In the genomic region with DNA sequence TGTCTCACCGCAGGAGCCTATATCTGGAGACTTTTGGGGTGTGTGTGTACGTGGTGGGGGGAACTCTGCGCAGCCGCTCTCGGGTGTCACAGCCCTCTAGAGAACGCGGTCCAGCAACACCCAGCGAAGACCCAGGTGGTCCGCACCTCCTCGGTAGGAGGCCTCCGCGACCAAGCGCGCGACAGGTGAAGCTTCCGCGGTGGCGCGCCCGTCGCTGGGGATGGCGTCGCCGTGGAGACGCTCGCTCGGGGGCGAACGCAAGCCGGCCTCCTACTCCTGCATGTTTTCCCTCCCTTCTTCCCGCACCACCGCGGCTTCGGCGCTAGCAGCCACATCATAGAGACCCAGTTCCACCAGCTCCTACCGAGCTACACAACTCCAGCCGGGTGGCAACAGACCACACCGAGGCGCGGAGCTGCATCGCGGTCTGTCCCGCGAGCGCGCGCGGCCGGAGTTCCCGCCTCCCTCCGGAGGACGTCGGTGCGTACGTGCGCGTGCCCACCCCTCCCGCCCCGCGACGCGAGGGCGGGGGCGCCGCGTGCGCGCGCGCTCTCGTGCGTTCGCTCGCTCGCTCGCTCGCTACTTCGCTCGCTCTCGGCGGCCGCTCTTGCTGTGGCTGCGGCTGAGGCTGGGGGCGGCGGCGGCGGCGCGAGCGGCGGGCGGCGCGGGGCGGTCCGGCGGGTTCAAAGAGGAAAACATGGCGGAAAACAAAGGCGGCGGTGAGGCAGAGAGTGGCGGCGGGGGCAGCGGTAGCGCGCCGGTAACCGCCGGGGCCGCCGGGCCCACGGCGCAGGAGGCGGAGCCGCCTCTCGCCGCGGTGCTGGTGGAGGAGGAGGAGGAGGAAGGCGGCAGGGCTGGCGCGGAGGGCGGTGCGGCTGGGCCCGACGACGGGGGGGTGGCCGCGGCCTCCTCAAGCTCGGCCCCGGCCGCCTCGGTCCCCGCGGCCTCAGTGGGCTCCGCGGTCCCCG, we compare ENCODE assay signal across 8 mouse cellular contexts. TPM values are rescaled to one million over a fixed set of nuclear protein-coding genes. Genes with fewer than 3 reads are reported as not detected.
DNase-seq lines count a peak whose midpoint lies in the region; ATAC-seq and TF ChIP-seq lines count a peak whose summit lies in the region.

Gene Trim33, plus strand, starts transcription at position 112 of the 968 bp plus-strand sequence.

- H3K4me2 ChIP-seq in lung, postnatal 0 days (replicated peaks; ENCODE audit: low read depth, low read length): peak within 1 kb of the TSS; percentile 89

- peak within 1 kb of the TSS; percentile 82 for H3K9ac ChIP-seq in lung, postnatal 0 days (replicated peaks; ENCODE audit: low read depth)

- H3K4me1 ChIP-seq in hindbrain, embryonic 10.5 days (replicated peaks): peaks cover 26% of the 10 kb centered on the region
- peaks cover 5% of the 10 kb centered on the region; the same call in 1 of the 2 replicates for H3K4me1 ChIP-seq in lung, postnatal 0 days (ENCODE audit: insufficient read depth, low read depth, low read length)

- peak within 1 kb of the TSS; percentile 100 for H3K4me3 ChIP-seq in hindbrain, embryonic 10.5 days
- peak within 1 kb of the TSS; percentile 98 for H3K4me3 ChIP-seq in lung, postnatal 0 days (ENCODE audit: low read depth, low read length)

- peak; percentile 87 for DNase-seq in MEL-GATA-1-ER (ENCODE audit: extremely low read depth, low read depth)
- DNase-seq in cerebellum, adult 8-10 months: peak; percentile 88
- DNase-seq in hindbrain, embryonic 10.5 days (ENCODE audit: low spot score): peak; percentile 88
- DNase-seq in layer of hippocampus, adult 9-11 months: peak; percentile 84
- peak; percentile 94 for DNase-seq in lung, postnatal 0 days (ENCODE audit: low spot score)
- DNase-seq in ovary, postnatal 14 days (ENCODE audit: low spot score): peak; percentile 82
- DNase-seq in thymus, postnatal 14 days: peak; percentile 94

- 0 out of 2 replicates have a peak, but pooled peaks have one; percentile 10 for TF ChIP-seq CTCF in lung, postnatal 0 days (IDR thresholded peaks at IDR 0.05)

- no peaks in the 10 kb centered on the region for H3K27me3 ChIP-seq in hindbrain, embryonic 10.5 days (ENCODE audit: insufficient read depth, poor library complexity, severe bottlenecking)
- no peaks in the 10 kb centered on the region for H3K27me3 ChIP-seq in lung, postnatal 0 days (replicated peaks; ENCODE audit: insufficient read depth, low read length)

- H3K27ac ChIP-seq in hindbrain, embryonic 10.5 days: peak within 1 kb of the TSS; percentile 100
- H3K27ac ChIP-seq in lung, postnatal 0 days (ENCODE audit: low read length): peak within 1 kb of the TSS; percentile 95

- peaks cover 26% of the 10 kb centered on the region for H3K36me3 ChIP-seq in hindbrain, embryonic 10.5 days
- no peaks in the 10 kb centered on the region for H3K36me3 ChIP-seq in lung, postnatal 0 days (ENCODE audit: insufficient read depth, low read length)

- H3K9me3 ChIP-seq in hindbrain, embryonic 10.5 days: no peaks in the 10 kb centered on the region
- H3K9me3 ChIP-seq in lung, postnatal 0 days (ENCODE audit: low read length): no peaks in the 10 kb centered on the region

- under 1% methylated on average over 121 of the region's 136 CpGs for WGBS in hindbrain, embryonic 10.5 days
- under 1% methylated on average over 97 of the region's 136 CpGs for WGBS in lung, postnatal 0 days

- ATAC-seq in frontal cortex, adult (ENCODE audit: low TSS enrichment): peak; percentile 91
- ATAC-seq in lung, postnatal 0 days: peak; percentile 91

- no peak for TF ChIP-seq EP300 in lung, postnatal 0 days (IDR thresholded peaks at IDR 0.05)

RNA-seq across cellular contexts. Expression of gene Trim33, which starts in this region (rescaled TPM):
- 26.2 and 29.4 TPM in 2 replicates for polyA plus RNA-seq in hindbrain, embryonic 10.5 days (2016; fragmentation: Nextera tagmentation; extraction: Ambion mirVana)
- 8.8 and 10.6 TPM in 2 replicates for polyA plus RNA-seq in lung, postnatal 0 days (2015; fragmentation: Nextera tagmentation; extraction: Ambion mirVana)

Comparison
In these comparisons a context has a peak if more than half of its experiments do, and no peak if none do; other contexts are left out.
1. Peak in every context shown above with its lines: DNase-seq, ATAC-seq, H3K4me3 ChIP-seq and H3K27ac ChIP-seq.